Mouse (Mus musculus) neural tube, embryonic 10.5 days (tissue): ENCODE results near the gene Cnga3.
A peak's percentile ranks its signal among the peaks of the same experiment; 100 is the strongest.

Experiments used
- DNase-seq: peaks from one replicate; pipeline ENCODE4 v3.0.0-alpha.2; 2017; ENCODE audit warnings: low spot score; ENCODE audit errors: extremely low spot score

Cnga3 gene

GRCm38 (mm10) chr1:37286556-37286955 lies 72.3 kb downstream of the Cnga3 start:
- no peak for DNase-seq

GRCm38 (mm10) chr1:37287748-37288147 lies 73.5 kb downstream of the Cnga3 start:
- DNase-seq: no peak

- no peak for DNase-seq
Observed at GRCm38 (mm10) chr1:37288181-37288935, 74.1 kb downstream of the Cnga3 start.

DNA sequence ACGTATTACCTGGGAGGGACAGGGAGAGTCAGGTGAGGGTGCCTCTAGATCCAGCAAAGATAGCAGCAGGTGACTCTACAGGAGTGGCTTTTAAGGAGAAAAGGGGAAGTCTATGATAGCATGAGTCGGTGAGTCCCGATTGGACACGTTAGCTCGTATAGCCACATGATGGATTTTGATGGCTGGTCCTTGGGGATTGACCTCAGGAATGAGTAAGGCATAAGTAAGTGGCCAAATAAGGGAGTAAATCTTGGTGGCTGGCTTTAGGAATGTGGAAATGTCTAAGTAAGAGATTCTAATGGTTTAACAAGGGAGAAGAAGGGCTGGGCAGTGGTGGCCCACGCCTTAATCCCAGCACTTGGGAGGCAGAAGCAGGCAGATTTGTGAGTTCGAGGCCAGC lies 74.7 kb downstream of the Cnga3 start:
- no peak for DNase-seq

DNA sequence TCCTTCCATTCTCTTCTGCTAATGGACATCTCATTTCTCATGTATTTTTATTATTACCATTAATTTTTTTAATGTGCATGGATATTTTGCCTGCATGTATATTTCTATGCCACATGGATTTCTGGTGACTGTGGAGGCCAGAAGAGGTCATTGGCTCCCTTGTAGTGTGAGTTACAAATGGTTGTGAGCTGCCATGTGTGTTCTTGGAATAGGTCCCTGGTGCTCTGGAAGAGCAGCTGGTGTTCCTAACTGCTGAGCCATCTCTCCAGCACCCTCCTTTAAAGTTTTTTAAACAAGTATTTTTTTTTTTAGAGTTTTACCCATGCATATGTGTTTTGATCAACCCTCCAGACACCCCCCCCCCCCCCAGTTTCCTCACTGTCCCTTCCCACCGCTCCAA lies 82.2 kb downstream of the Cnga3 start:
- DNase-seq: no peak

DNA sequence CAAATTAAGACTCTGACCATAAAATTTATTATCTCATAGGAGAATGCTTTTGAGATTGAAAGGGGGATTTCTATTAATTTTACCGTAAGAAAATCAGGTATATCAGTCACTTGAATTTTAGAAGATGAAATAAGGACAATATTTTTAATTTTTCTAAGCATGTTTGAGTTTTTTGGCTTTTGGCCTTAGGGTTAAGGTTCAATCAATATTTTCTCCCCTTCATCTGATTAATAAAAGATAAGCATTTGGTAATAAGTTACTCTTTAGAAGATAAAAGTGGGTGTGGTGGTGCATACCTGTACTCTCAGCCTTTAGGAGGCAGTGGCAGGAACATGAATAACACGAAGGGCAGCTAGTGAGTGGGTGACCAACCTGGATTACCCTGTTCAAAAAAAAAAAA lies 84.7 kb downstream of the Cnga3 start:
- DNase-seq: no peak

DNA sequence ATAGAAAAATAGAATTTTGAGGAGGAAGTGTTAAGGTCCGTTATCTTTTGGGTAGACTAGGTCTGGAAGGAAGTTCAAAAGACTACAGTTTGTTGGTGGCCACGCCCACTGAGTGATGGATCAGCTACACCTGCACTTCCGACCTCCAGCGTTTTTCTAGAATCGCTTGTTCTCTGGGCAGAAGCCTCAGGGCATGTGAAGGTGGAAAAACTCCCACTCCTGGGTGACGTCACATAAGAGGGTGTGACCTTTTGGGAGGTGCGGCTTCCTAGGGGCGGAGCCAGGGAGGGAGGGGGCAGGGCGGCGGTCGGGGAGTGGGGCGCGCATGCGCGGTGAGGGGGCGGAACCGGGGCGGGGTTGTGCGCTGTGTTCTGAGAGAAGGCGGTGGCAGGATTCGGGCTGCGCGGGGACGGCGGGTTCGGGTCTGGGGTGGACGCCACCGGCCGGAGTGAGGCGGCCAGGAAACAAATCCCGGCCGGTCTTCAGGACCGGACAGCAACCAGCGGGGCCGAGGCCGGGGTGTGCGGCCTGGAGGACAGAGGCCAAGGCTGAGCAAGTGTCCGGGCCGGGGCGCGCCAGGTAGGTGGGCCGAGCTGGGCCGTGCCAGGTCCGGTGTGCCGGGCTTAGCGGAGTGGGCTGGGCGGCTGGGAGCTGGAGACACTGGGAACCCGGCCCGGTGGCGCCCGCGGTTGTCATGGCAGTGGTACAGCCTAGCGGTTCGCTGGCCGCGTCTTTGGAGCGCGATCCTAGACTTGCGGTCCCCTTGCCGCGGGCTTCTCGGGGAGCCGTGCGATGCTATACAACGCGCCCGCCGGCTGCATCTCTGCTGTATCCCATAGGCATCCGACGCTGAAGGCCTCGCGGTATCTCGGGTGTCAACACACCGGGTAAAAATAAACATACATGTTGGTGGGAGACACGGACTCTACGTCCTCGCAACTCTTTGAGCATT lies 85.6 kb downstream of the Cnga3 start, which contains the start of gene Inpp4a:
Gene Inpp4a (plus strand): TSS at position 326 of the 952 bp plus-strand sequence.
- DNase-seq: peak; percentile 96

- DNase-seq: peak; percentile 16
Observed at GRCm38 (mm10) chr1:37300650-37301049, 86.4 kb downstream of the Cnga3 start.

DNA sequence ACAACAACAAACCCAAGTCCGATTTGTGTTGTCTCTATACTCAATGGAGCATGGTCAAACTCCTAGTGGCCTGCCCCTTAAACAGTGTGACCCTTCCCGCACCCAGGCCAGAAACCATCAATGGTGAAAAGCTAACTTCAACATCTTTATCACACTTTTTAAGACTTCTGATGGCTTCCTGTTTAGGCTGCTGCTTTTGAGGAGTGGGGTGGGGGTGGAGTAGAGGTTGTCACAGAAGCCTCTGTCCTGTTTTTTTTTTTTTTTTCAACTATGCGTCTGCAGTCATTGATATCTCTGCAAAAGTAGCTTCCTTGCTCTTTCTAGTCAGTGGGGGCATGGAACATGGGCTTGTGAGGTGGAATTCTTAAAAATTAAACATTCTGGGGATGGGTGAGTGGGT lies 88.6 kb downstream of the Cnga3 start:
- DNase-seq: no peak

GRCm38 (mm10) chr1:37305691-37306287 lies 91.6 kb downstream of the Cnga3 start:
- DNase-seq: no peak

GRCm38 (mm10) chr1:37307586-37307985 lies 93.4 kb downstream of the Cnga3 start:
- no peak for DNase-seq

DNA sequence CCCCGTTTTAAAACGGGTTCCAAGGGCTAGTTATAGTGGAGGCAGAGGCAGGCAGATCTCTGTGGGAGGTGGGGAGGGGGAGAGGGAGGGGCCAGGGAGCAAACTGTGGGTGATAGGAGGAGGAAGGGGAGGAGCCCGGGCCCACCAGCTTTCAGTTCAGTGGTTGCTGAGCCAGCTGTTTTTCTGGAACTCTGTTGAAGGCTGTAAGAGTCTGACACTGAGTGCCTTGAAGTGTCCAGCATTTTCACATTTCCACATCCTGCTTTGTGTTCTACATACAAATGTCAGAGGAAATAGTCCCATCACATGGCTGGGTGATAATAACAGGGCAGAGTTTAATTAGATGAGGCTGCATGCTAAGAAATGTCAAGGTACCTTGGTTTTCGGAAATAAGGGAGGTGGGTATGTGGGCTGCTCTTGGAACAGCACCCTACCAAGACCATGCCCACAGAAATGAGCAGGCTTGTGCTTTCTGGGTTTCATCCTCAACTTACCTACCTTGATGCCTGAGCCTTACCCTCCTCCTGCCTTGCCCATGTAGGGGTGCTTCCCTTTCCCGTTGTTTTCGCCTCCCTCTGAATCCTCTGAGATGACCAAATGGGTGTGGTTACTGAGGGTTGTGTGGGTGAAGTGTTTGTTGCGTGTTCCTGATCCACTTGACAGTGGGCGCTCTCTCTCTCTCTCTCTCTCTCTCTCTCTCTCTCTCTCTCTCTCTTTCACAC lies 93.9 kb downstream of the Cnga3 start:
- no peak for DNase-seq

DNA sequence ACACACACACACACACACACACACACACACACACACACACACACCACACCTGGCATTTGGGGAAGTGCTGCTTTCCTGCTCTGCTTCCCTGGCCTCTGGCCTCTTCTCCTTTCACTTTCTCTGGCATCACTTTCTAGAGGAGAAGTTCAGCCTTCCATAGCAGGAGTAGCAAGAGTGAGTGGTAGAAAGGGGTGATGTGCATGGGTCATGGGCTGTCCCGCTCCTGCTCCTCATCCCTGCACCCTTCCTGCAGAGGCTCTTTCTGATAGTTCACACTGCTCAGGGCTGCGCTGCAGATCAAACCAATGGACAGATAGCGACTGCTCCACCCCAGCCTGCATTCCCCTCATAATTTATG lies 94.5 kb downstream of the Cnga3 start:
- DNase-seq: no peak

DNA sequence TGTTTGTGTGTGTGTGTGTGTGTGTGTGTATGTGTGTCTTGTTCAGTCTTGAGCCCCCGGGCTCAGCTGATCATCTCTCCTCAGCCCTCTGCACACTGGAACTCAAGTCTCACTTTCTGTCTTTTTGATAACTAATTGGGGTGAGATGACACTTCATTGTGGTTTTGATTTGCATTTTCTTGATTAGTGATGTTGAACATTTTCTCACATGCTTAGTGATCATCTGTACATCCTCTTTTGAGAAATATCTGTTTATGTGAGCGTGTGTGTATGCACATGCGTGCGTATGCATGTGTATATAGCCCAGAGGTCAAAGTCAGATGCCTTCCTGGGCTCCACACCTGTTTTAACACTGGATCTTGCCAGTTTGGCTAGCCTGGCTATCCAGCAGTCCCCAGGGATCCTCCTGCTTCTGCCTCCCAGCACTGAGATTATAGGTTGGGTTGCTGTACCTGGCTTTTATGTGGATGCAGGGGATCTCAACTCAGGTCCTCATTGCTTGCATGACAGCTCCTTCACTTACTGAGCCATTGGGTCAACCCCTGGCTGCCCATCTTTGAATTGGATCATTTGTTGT lies 95.8 kb downstream of the Cnga3 start:
- no peak for DNase-seq
